Mouse (Mus musculus) G1E (cell line): Measurements from ENCODE around the gene Sh3rf3.

Experiments used
- CTCF ChIP-seq: IDR thresholded peaks from 2 replicates; pipeline ENCODE4 v1.5.1; 2012; ENCODE audit warnings: low read depth, low read length, inconsistent platforms, mixed read lengths
- GATA2 ChIP-seq: IDR thresholded peaks from 2 replicates; pipeline ENCODE4 v1.6.1; 2012; ENCODE audit warnings: low read depth, low read length, inconsistent platforms, borderline replicate concordance

DNA sequence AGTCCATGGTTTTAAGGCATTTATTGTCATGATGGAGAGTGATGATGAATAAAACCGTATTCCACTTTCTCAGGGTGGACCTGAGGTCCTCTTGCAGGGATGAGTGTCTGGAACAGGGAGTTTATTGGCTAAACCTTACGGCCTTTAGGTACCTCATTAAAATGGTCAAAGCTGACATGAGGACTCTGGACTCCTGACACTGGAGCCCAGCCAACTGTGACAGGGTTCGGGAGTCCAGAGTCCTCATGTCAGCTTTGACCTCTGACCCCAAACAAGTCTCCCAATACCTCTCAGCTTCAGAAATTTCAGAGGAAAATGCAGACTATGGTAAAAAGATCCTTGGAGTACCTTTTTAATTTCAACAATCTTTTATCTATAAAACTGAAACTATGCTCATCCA lies 293.5 kb downstream of the Sh3rf3 start:
- TF ChIP-seq CTCF: no peak
- TF ChIP-seq GATA2: no peak
